Mouse (Mus musculus): ENCODE results near the gene Vps54. TPM values are rescaled to one million over a fixed set of nuclear protein-coding genes. Genes with fewer than 3 reads are reported as not detected.
"Not testable (repeated sequence)": the region's sequence is repeated elsewhere in the genome, so short reads cannot be mapped to it uniquely, and the experiment has no call there.

Gene Vps54
- 10 to 100 TPM; 18.8 to 26.2 (median 22.8) TPM for total RNA-seq (2022)

DNA sequence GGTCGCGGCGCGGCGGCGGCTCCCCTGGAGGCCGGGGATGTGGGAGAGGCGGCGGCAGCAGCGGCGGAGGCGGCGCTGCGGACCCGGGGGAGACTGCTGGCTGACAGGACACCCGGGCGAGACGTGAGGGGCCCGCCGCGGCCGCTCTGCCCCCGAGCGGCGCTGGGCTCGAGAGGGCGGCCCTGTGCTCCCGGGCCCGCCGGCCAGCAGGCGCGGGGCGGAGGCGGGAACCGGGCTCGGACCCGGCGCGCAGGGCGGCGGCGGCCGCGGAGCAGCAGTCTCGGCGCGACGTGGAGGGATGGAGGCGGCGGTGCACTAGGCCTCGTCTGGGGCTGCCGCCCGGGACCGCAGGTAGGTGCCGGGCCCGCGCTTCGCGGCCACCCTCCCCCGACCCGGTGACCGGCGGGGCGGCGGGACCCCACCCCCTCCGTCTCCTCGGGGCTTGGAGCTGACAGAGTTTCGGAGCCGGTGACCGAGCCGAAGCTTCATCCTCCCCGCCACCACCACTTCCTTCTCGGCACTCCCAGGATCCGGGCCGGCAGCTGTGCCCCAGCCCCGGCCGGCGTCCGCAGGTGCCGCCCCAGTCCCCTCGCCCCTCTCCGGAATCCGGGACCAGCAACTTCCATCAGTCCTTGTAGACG is at the start of gene Vps54:
TSS of gene Vps54 (plus strand) at position 261 of the 641 bp plus-strand sequence.
- DNase-seq (ENCODE audit: low spot score in 2 of 2): peak; percentile 15 to 27

DNA sequence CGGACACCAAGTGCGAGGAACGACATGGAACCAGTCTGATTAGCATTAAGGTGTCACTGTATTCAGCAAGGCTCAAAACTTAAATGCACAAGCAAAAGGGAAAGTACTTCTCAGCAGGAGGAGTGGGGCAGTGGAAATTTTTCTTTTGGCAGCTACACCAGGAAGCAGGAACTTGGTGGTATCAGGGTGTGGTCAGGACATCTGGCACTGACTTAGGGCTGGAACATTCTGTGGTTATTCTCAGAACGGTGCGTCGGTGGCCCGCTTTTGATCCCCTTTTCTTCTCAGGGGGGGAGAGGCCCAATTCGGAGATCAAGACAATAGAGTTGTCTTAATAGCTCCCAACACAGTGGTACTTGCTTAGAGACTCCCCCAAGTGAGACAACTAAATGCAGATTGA is 47.3 kb upstream of the Vps54 start:
- DNase-seq (ENCODE audit: low spot score in 2 of 2): not testable (repeated sequence)

DNA sequence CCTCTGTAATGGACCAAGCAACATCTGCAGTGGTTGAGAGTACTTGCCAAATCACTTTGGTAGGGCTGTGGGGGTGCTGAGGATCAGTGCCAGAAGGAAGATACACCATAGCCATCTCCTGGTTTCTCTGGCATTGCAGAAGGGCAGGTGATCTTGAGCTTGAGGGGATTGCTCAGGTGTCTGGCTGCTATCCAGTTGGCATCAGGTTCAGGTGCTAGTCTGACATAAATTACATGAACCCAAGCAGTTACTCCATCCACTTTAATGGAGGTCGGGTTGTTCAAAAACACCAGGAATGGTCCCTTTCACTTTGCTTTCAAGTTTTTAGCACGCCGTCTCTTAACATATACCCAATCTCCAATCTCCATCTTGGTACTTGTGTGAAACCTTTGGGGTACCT is 44.2 kb upstream of the Vps54 start:
- no peak for DNase-seq (ENCODE audit: low spot score in 2 of 2)

DNA sequence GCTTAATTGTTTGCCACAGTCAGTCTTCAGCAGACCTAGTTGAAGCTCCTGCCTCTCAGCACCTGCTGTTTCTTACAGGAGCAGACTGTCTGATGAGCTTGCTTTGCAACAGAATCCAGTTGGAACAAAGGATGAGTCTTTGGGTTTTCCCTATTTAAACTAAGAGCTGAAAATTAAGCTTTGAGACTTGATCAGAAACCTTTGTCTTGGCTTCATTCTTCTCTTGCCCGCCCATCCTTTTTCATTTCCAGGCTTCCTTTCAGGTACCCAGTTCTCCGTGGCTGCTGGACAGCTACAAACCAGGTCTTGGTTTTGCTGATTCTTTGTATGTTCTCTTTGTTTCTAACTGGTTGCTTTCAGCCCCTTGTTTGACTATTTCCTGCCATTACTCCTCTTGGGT is 30.0 kb upstream of the Vps54 start:
- DNase-seq (ENCODE audit: low spot score in 2 of 2): no peak

DNA sequence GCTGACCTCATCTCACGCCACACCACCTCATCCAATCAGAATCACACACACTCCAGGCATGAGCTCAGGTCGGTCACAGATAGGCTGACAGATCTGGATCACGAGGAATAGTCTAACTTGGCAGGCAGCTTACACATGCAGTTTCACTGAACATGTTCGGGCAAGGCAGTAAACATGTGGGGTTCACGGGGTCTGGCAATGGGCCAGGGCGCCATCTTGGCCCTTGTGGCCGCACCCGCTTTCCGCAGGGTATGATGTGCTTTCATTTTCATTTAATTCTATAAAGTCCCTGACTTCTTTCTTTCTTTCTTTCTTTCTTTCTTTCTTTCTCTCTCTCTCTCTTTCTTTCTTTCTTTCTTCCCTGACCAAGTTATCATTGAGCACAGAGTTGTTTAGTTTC is 29.4 kb upstream of the Vps54 start:
- not testable (repeated sequence) for DNase-seq (ENCODE audit: low spot score in 2 of 2)

DNA sequence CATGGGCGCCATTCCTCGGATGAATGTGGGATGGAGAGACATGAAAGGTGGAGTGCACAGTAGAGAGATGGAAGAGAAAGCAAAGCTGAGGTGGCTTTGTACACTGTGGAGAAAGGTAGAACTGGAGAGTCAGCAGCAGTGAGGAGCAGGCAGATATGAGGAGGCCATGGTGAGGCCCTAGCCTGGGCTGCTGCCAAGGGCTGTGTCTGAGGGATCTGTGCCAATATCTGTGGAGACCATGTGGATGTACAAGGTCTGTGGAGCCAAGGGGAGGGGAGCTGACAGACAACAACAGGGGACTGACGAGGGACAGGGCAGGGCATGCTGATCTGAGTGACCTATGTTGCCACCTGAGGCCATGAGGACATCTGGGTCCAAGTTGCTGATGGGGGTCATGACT is 21.7 kb upstream of the Vps54 start:
- DNase-seq (ENCODE audit: low spot score in 2 of 2): no peak

DNA sequence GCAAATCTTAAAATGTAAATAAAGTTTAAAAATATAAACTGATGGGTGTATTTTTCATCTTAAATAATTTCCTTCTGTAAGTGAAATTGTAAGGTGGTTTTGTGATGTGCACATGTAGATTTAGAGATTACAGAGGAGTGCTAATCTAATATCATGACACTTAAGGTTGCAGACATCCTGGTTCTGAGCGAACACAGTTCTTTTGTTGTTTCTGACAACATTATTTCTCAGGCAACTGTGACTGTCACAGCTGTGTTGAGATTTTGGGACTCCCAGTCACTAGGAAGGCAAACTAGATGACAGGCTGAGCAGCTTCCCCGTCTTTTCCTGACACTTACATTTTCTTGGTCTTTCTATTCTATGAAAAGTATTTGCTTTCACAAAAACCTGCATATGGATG is 19.8 kb upstream of the Vps54 start:
- no peak for DNase-seq (ENCODE audit: low spot score in 2 of 2)

DNA sequence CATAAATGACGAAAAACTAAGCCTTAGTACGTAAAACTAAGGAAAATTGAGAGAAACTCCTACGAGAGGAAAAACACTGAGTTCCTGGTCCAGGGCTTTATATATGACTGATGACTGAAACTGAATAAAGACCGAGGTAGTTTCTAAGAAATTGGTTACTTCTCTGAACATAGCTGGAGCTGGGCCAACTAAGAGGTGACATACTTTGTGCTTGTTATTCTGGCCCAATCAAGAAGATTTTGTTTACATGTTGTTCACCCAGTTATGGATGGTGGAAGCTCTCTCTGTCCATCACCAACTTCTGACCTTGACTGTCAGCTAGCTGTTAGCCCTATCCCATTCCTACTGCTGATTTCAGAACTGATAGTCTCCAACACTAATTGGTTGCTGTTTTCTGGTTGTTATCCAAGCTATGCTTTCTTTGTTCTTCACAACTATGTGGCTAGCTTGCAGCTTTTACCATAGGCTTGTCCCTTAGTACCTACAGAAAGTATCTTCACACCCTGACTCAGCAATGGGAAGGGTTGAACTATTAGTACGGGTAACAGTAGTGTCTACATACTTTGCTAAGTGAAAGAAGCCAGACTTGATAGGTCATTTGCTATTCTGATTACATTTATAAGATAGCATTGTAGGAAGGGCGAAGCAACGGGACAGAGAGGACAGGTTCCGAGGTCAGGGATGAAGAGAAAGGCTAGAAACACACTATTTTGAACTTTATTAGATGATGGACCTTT is 19.1 kb upstream of the Vps54 start:
- DNase-seq (ENCODE audit: low spot score in 2 of 2): no peak

DNA sequence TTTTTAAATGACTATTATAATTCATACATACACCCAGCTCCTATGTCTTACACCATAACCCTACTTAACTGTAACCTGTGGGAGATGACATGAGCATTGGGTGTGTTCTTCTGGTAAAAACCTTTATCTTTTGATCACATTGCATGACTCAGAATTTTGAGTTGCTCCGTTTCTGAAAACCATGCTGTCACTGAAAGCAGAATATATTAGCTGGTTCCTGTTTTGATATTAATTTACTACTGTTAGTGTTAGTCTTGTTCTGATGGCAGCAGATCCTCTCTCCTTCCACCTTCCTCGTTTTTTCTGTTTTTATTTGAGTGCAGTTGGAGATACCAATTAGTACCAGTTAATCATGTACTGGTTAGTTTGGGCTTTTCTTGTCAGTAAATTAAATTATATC is 18.3 kb upstream of the Vps54 start:
- DNase-seq (ENCODE audit: low spot score in 2 of 2): no peak

DNA sequence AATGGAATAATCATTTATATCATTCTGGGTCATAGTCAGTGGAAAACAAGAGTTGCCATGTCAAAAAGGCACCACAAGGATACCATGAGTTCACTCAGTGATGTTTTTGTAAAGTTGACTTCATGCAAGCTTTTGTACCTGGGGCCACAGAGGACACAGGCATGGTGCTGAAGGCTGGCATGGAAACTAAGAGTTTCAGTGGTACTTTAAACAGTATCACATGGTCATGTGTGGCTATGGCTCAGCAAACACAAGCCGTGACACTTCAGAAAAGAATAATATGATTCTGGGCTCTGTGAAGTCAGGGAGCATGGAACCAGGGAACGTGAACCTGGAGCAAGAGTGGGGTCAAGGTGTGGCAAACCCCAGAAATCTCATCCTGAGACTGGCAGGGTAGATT is 17.7 kb upstream of the Vps54 start:
- no peak for DNase-seq (ENCODE audit: low spot score in 2 of 2)

DNA sequence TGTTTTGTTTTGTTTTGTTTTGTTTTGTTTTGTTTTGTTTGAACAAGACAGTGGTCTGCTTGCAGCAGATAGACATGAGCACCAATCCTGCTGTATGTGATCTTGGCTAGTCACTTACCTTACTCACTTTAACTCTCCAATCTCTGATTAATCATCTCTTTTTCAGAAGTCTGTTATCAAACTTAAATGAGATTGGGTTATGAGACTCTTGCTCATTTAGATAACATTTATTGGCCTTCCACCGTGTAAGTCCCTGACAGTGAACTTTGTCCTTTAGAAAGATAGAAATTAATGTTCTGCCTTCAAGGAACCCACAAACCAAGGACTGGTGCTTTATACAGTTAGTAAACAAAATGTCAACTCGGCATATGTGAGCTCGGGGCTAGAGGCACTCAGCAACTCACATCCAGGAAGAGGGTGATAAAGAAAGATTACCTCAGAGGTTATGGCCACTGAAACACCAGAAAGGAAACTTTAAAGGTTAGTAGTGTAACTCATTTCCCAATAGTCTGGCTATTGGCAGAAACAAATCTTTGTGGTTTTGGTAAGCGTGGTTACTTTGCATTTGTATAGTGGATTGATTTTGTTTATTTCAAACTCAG is 16.4 kb upstream of the Vps54 start:
- DNase-seq (ENCODE audit: low spot score in 2 of 2): no peak

DNA sequence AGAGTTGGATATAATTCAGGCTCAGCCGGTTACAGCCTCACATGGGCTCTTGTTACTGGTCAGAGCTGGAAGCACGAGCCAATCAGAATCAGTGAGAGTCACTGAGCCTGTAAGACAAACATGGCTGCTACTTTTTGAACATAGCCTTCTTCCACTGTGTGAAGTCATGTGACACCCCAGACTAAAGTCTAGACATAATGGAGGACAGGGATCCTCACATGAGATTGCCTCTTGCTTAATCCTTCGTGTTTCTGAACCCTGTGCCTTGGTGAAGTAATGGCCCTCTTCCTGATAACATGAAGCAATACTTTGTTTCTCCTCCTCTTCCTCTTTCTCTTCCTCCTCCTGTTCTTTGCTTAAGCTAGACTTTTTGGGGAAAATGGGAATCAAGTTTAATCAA is 15.5 kb upstream of the Vps54 start:
- DNase-seq (ENCODE audit: low spot score in 2 of 2): no peak

DNA sequence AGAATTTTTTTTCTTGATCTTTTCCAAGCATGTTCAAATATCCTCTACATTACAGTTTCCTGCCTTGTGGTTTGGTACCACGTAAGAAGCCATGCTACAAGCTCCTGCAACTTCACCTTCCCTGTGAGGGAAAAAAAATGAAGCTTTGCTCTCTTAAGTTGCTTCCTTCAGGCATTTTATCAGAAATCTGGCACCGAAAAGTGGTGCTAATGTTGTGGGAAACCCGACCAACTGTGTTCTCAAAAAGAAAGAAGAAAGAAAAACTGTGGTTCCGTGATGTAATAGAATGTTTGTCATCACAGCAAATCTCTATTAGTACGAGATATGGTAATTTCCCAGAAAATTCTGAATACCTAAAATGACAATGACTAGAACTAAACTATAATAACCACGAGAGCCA is 15.0 kb upstream of the Vps54 start:
- DNase-seq (ENCODE audit: low spot score in 2 of 2): no peak

DNA sequence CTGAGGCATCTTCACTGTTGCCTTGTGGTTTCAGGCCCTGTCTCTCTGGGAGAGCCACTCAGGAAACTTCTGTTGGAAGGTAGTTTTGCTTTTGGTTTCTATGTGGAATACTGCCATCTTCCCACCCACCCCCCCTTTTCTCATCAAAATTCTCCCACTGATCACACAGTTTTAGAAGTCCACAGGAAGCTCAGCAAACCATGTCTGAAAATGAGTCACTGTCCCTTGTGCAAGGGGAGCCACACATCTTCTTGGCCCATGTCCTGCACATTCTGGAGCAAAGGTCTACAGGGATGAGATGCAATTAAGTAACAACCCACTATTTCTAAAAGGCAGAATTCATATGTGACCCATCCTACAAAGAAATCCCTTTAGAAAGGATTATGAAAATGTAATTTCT is 14.6 kb upstream of the Vps54 start:
- DNase-seq (ENCODE audit: low spot score in 2 of 2): no peak

DNA sequence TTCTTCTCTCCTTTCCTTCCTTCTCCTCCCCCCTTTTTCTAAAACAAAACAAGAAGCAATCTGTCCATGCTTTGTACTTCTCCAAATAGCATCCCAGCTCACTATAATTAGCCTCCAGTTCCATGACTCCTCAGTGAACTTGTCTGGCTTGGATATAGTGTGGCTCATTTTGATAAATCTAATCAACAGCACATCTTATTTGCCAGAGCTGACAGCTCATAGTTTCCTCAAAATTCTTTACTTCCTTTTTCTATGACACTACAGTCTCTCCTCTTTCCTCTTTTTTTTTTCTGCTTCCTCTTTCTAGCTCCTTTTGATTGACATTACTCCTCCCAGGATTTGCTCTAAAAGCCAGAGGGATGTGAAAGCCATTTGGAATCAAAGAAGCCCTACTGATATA is 14.1 kb upstream of the Vps54 start:
- no peak for DNase-seq (ENCODE audit: low spot score in 2 of 2)

DNA sequence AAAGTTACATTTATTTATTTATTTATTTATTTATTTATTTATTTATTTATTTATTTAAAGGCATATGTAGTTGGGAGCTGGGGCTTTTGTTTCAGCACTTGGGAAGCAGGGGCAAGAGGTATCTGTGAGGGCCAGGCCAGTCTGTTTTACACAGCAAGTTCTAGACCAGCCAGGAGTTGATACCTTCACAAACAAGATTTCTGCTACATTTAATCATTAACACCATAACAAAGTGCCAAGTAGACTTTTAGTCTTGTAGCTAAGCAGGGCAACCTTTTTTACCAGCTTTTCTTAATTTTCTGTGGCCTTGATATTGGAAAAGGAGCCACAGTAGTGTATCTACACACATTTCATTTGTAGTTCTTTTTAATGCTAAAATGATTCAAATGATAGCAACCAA is 3.7 kb upstream of the Vps54 start:
- no peak for DNase-seq (ENCODE audit: low spot score in 2 of 2)

DNA sequence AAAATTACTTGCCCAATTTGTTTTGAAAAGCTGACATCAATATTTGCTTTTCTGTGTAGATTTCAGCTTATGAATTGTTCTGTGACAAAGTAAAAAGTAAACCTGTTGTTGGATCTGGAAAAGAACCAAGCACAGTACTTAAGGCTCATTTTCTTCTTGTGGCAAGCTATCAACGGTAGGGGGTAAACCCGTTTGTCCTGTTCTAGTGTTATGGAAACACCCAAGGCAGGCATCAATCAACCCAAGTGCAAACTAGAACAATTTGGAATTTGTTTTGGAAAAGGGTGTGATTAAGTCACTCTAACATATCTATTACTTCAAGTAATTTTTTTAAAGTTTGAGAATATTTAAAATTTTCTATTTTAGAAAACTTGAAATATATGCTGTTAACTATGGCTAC is 3.3 kb upstream of the Vps54 start:
- DNase-seq (ENCODE audit: low spot score in 2 of 2): no peak

DNA sequence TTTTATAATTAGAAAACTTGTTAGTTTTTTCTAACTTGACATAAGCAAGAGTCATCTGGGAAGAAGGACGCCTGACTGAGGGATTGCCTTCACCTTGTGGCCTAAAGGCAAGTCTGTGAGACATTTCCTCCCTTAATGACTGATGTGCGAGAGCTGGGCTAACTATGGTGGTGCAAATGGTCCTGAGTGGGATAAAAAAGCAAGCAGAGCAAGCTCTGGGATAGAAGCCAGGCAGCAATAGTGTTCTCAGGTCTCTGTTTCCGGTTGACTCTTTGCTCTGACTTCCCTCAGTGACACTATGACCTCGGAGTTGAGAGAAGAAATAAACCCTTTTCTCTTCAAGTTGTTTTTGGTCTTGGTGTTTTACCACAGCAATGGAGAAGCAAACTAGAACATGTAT is 2.1 kb upstream of the Vps54 start:
- no peak for DNase-seq (ENCODE audit: low spot score in 2 of 2)

DNA sequence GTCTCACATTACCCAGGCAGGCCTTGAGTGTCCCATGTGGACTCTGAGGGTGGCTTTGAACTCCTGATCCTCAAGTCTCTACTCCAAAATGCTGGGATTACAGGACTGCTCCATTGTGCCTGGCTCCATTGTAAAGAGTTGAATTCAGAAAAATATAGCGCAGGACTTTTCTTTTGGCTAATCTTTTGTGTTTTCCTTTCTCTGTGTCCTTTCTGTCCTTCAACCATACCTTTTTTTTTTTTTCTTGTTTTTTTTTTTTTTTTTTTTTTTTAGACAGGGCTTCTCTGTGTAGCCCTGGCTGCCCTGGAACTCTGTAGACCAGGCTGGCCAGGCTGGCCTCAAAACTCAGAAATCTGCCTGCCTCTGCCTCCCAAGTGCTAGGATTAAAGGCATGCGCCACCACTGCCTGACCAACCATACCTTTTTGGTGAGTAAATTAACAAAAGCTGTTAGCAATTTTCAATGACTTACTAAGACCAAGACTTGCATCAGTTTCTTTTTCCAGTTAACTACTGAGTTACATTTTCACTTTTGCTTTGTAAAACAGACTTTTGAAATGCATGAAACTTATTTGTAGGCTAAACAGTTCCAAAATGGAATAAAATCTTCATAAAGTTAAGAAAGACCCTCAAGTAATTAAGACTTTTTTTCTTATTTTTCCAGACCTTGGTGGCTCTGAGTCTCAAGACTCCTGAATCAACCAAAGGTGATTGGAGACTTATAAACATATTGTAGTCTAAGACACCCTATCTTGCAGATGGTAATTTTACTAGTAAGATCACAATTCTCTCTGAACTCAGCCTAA is 1.4 kb upstream of the Vps54 start:
- no peak for DNase-seq (ENCODE audit: low spot score in 2 of 2)

DNA sequence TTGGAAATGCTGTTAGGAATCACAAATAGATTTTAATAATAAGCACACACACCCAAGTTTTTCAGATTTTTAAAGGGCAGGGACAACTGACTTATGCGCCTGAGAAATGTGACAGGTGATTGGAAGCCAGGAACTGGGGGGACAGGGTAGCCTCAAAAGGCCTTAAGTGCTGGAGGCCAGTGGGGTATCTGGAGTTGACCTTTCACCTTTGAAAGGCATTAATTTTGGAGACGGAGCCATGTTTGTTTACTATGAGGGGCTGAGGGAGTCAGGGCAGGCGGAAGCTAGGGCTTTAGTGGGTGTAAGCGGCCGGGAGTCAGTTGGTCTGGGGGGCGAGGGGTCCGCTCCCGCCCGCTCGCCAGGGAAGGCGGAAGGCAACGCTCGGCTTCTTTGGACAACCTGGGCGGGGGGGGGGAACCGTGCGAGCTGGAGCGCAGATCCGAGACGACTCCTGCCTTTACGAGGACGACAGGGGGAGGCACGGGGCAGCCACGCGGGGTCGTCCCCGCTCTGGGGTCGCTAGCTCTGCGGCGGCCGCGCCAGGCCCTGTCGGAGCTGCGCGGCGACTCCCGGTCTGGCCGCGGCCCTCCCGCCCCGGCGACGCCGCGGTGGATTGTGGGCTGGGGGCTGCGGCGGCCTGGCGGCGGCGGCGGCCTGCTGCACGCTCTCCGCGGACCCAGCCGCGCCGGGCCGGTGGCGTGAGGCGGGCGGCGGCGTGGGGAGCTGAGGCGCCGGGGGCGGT is 631 bp upstream of the Vps54 start:
- peak; percentile 14 to 36 for DNase-seq (ENCODE audit: low spot score in 2 of 2)

DNA sequence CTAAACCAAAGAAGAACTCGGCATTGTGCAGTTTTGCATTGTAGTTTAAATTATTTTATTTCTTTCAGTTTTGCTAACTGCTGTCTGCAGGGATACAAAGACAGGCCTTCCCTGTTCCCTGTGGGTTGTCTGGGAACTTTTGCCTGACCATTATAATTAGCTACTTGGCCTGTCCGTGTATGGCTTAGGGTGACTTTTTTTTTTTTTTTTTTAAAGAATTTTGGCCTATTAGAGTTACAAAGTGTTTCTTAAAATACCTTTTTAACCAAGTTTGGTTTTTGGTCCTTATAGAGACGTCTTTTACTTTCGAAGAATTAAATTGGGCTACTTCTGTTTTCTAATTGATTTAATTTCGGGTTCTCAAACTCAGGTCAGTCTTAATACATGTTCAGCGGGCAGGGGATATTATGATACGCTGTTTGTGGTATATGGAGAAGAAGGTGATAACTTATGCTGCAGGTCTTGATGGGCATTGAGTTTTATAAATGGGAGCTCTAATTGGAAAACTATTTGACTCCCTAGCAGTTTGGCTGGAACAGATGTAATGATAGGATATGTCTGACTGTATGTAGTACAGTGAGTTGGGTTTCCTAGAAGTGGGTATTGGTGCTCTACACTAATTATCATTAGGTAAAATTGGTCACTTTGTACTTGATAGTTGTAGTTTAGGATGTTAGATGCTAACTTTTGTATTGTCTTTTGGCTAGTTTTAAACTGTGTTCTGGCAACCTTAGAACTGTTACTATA is 855 bp downstream of the Vps54 start:
- no peak for DNase-seq (ENCODE audit: low spot score in 2 of 2)
